15 mouse cellular contexts compared by ENCODE assay signal in the genomic region with DNA sequence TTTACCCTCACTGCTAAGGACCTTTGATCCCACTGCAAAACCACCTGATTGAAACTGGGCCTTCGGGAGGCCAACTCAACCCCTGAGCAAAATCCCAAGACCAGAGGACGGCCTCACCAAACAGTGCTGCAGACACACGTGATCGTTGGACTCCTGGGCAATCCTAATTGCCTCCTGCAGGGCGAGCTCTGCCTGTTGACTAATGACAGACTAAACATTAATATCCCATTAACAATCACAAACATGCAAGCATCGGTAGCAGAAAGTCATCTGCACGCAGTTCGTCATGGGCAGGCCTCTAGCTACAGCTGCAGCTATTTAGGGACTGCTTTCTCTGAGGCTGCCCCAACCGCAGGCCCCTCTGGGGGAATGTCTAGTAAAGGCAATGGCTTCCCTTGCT. TPM values are rescaled to one million over a fixed set of nuclear protein-coding genes. Genes with fewer than 3 reads are reported as not detected.
DNase-seq lines count a peak whose midpoint lies in the region; ATAC-seq and TF ChIP-seq lines count a peak whose summit lies in the region.
"Had no signal": no experiment of that assay in that cellular context is flagged by ENCODE, and none has a peak within 500 bp of the region (broad histone marks: within the 10 kb centered on the region; RNA-seq: fewer than 3 reads in every experiment).

No protein-coding gene starts in this region.

- no peak for DNase-seq in hindbrain, embryonic 10.5 days (ENCODE audit: low spot score)
- DNase-seq in lung, postnatal 36 days = peak; percentile 26
- DNase-seq in lung, adult 2 months = no peak
- peak; percentile 83 to 86 for DNase-seq in kidney, adult 8-10 months
- no peak for DNase-seq in adrenal gland, adult 2 months
- DNase-seq: midbrain, embryonic 14.5 days; right cerebral cortex, postnatal 4 days; thymus, postnatal 36 days had no signal

- H3K4me1 ChIP-seq in hindbrain, embryonic 13.5 days (replicated peaks) = peaks cover 26% of the 10 kb centered on the region
- H3K4me1 ChIP-seq in hindbrain, embryonic 10.5 days (replicated peaks) = no peaks in the 10 kb centered on the region
- peaks cover 3% of the 10 kb centered on the region for H3K4me1 ChIP-seq in lung, adult 2 months (ENCODE audit: control insufficient read depth, insufficient read depth, low read length)
- peaks cover 34% of the 10 kb centered on the region for H3K4me1 ChIP-seq in small intestine, adult 2 months (ENCODE audit: control insufficient read depth, insufficient read depth, insufficient read length, low read length)

- H3K27ac ChIP-seq in hindbrain, embryonic 13.5 days = 0 out of 2 replicates have a peak overlapping the region, but pooled peaks have one; percentile 50
- H3K27ac ChIP-seq in hindbrain, embryonic 10.5 days = no peak overlapping the region
- peak overlapping the region; percentile 23; the same call in 1 of the 2 replicates for H3K27ac ChIP-seq in small intestine, adult 2 months (ENCODE audit: insufficient read depth, low read depth, low read length)
- H3K27ac ChIP-seq: forebrain, embryonic 15.5 days; heart, embryonic 10.5 days had no signal

- no peak overlapping the region for H3K9ac ChIP-seq in hindbrain, embryonic 13.5 days
- H3K9ac ChIP-seq: forebrain, embryonic 15.5 days had no signal

- 63% methylated on average over 9 of the region's 9 CpGs for WGBS in hindbrain, embryonic 13.5 days
- 91% methylated on average over 9 of the region's 9 CpGs for WGBS in hindbrain, embryonic 10.5 days
- WGBS in lung, adult 2 months = 69% methylated on average over 9 of the region's 9 CpGs
- WGBS in small intestine, adult 2 months = 37% methylated on average over 9 of the region's 9 CpGs

- H3K4me2 ChIP-seq in hindbrain, embryonic 13.5 days = no peak overlapping the region
- H3K4me2 ChIP-seq: forebrain, embryonic 15.5 days had no signal

- peaks cover 99% of the 10 kb centered on the region for H3K36me3 ChIP-seq in hindbrain, embryonic 13.5 days
- peaks cover 100% of the 10 kb centered on the region for H3K36me3 ChIP-seq in hindbrain, embryonic 10.5 days
- H3K36me3 ChIP-seq in small intestine, adult 2 months (ENCODE audit: control insufficient read depth, insufficient read depth, low read length) = peaks cover 34% of the 10 kb centered on the region

- no peaks in the 10 kb centered on the region for H3K9me3 ChIP-seq in hindbrain, embryonic 13.5 days
- no peaks in the 10 kb centered on the region for H3K9me3 ChIP-seq in hindbrain, embryonic 10.5 days
- H3K9me3 ChIP-seq: forebrain, embryonic 15.5 days; heart, embryonic 10.5 days had no signal

- H3K27me3 ChIP-seq in hindbrain, embryonic 13.5 days = no peaks in the 10 kb centered on the region
- no peaks in the 10 kb centered on the region for H3K27me3 ChIP-seq in hindbrain, embryonic 10.5 days (ENCODE audit: insufficient read depth, poor library complexity, severe bottlenecking)
- no peaks in the 10 kb centered on the region for H3K27me3 ChIP-seq in small intestine, adult 2 months (ENCODE audit: control insufficient read depth, insufficient read depth, low read length)
- H3K27me3 ChIP-seq: forebrain, embryonic 15.5 days had no signal

- ATAC-seq in hindbrain, embryonic 13.5 days (ENCODE audit: low FRiP score) = no peak
- ATAC-seq in granulocyte monocyte progenitor cell, adult 5-6 weeks (replicated peaks; ENCODE audit: poor library complexity, severe bottlenecking) = no peak
- ATAC-seq: activated CD4-positive, CD25-positive, alpha-beta regulatory T cell, adult 4 months; CD4-positive, CD25-positive, alpha-beta regulatory T cell, adult 4 months; forebrain, embryonic 15.5 days had no signal

- no peak overlapping the region for H3K4me3 ChIP-seq in hindbrain, embryonic 13.5 days
- H3K4me3 ChIP-seq in hindbrain, embryonic 10.5 days = no peak overlapping the region
- H3K4me3 ChIP-seq in lung, adult 2 months (replicated peaks; ENCODE audit: extremely low read depth, low read depth, low read length) = no peak overlapping the region
- no peak overlapping the region for H3K4me3 ChIP-seq in small intestine, adult 2 months (ENCODE audit: low read depth, low read length)
- H3K4me3 ChIP-seq: forebrain, embryonic 15.5 days; heart, embryonic 10.5 days had no signal

- no peak for TF ChIP-seq POLR2A in lung, adult 2 months (IDR thresholded peaks at IDR 0.05; ENCODE audit: borderline replicate concordance, extremely low read depth, low read depth, low read length)
- no peak for TF ChIP-seq POLR2A in small intestine, adult 2 months (IDR thresholded peaks at IDR 0.05; ENCODE audit: low read depth, low read length)

- TF ChIP-seq CTCF in lung, adult 2 months (IDR thresholded peaks at IDR 0.05; ENCODE audit: insufficient read depth, low read length) = no peak
- 0 out of 2 replicates have a peak, but pooled peaks have one; percentile 8 for TF ChIP-seq CTCF in small intestine, adult 2 months (IDR thresholded peaks at IDR 0.05; ENCODE audit: extremely low read depth, insufficient read length, insufficient replicate concordance, low read depth, low read length)

RNA-seq across cellular contexts. Expression of a gene that starts 18.4 kb away (rescaled TPM):
- polyA plus RNA-seq in hindbrain, embryonic 13.5 days (2015; fragmentation: Nextera tagmentation; extraction: Ambion mirVana) = 518 and 521 TPM in 2 replicates
- 491 and 495 TPM in 2 replicates for polyA plus RNA-seq in hindbrain, embryonic 10.5 days (2016; fragmentation: Nextera tagmentation; extraction: Ambion mirVana)
- polyA plus RNA-seq in lung, adult 2 months (2012; rRNA removed) = 207 and 274 TPM in 2 replicates
- 54.8 and 94.7 TPM in 2 replicates for polyA plus RNA-seq in small intestine, adult 2 months (2012; rRNA removed)
- total RNA-seq in adrenal gland, adult 2 months (2021) = 100 to 1,000 TPM; 152 to 154 TPM
- 124 and 148 TPM in 2 replicates for polyA plus RNA-seq in adrenal gland, adult 2 months (2012; rRNA removed)
- total RNA-seq in granulocyte monocyte progenitor cell, adult 5-6 weeks (2014; fragmentation: Nextera tagmentation) = 306 and 321 TPM in 2 replicates
- total RNA-seq in granulocyte monocyte progenitor cell, adult 5-6 weeks (2017) = 339 and 341 TPM in 2 replicates

RNA-seq across cellular contexts. Expression of a gene that starts 23.5 kb away (rescaled TPM):
- 59.1 and 60.3 TPM in 2 replicates for polyA plus RNA-seq in hindbrain, embryonic 13.5 days (2015; fragmentation: Nextera tagmentation; extraction: Ambion mirVana)
- 25.1 and 29.3 TPM in 2 replicates for polyA plus RNA-seq in hindbrain, embryonic 10.5 days (2016; fragmentation: Nextera tagmentation; extraction: Ambion mirVana)
- polyA plus RNA-seq in lung, adult 2 months (2012; rRNA removed) = 33.3 and 35.6 TPM in 2 replicates
- polyA plus RNA-seq in small intestine, adult 2 months (2012; rRNA removed) = 6.8 and 6.9 TPM in 2 replicates
- total RNA-seq in adrenal gland, adult 2 months (2021) = 10 to 100 TPM; 34.2 to 42.3 TPM
- 53.4 and 55.5 TPM in 2 replicates for polyA plus RNA-seq in adrenal gland, adult 2 months (2012; rRNA removed)
- total RNA-seq in granulocyte monocyte progenitor cell, adult 5-6 weeks (2014; fragmentation: Nextera tagmentation) = 46.5 and 59.1 TPM in 2 replicates
- total RNA-seq in granulocyte monocyte progenitor cell, adult 5-6 weeks (2017) = 32.9 and 36.4 TPM in 2 replicates

RNA-seq across cellular contexts. Expression of a gene that starts 47.1 kb away (rescaled TPM):
- 48.4 and 50.6 TPM in 2 replicates for polyA plus RNA-seq in hindbrain, embryonic 13.5 days (2015; fragmentation: Nextera tagmentation; extraction: Ambion mirVana)
- polyA plus RNA-seq in hindbrain, embryonic 10.5 days (2016; fragmentation: Nextera tagmentation; extraction: Ambion mirVana) = 47.6 and 48.3 TPM in 2 replicates
- polyA plus RNA-seq in lung, adult 2 months (2012; rRNA removed) = 7.8 and 9.6 TPM in 2 replicates
- polyA plus RNA-seq in small intestine, adult 2 months (2012; rRNA removed) = 3.0 and 3.7 TPM in 2 replicates
- 10 to 100 TPM; 17.9 to 33.8 TPM for total RNA-seq in adrenal gland, adult 2 months (2021)
- polyA plus RNA-seq in adrenal gland, adult 2 months (2012; rRNA removed) = 3.7 and 4.4 TPM in 2 replicates
- total RNA-seq in granulocyte monocyte progenitor cell, adult 5-6 weeks (2014; fragmentation: Nextera tagmentation) = 19.2 and 20.4 TPM in 2 replicates
- 17.5 and 21.6 TPM in 2 replicates for total RNA-seq in granulocyte monocyte progenitor cell, adult 5-6 weeks (2017)

Comparison
In these comparisons a context has a peak if more than half of its experiments do, and no peak if none do; other contexts are left out.
1. DNase-seq: peak in lung, postnatal 36 days (single experiment) and kidney, adult 8-10 months (2 of 2); none in hindbrain, embryonic 10.5 days (single experiment), lung, adult 2 months (single experiment) and adrenal gland, adult 2 months (single experiment).